Mouse (Mus musculus) olfactory bulb, adult 2 months (tissue): ENCODE data around the gene Wdr91.

Experiments
- CTCF ChIP-seq: fragments of 200-500 bp; IDR thresholded peaks from 2 replicates; pipeline ENCODE4 v1.5.1; 2012; ENCODE audit warnings: low read depth, mild to moderate bottlenecking, low read length, moderate library complexity; ENCODE audit not compliant: insufficient read depth
- POLR2A ChIP-seq: fragments of 200-500 bp; IDR thresholded peaks from 2 replicates; pipeline ENCODE4 v1.6.1; 2012; ENCODE audit warnings: mild to moderate bottlenecking, low read depth, low read length, moderate library complexity; ENCODE audit not compliant: insufficient read depth

- no peak for TF ChIP-seq CTCF
- TF ChIP-seq POLR2A, result no peak
Observed at GRCm38 (mm10) chr6:34932633-34933032, 22.0 kb upstream of the Wdr91 start.
